Mouse (Mus musculus) liver, embryonic 14.5 days (tissue): Measurements from ENCODE around the gene Mvp.
A peak's percentile ranks its signal among the peaks of the same experiment; 100 is the strongest.

Experiments
- CTCF ChIP-seq: IDR thresholded peaks from 2 replicates; pipeline ENCODE4 v1.5.1; 2016; ENCODE audit warnings: antibody characterized with exemption, low read depth, control low read depth
- EP300 ChIP-seq: IDR thresholded peaks from 2 replicates; pipeline ENCODE4 v1.6.1; 2016; ENCODE audit warnings: antibody characterized with exemption, low read depth

GRCm38 (mm10) chr7:127016971-127017949 lies 2.8 kb upstream of the Mvp start, which contains the start of gene Pagr1a:
- TF ChIP-seq CTCF (peak; percentile 94), EP300 (no peak)
